Mouse (Mus musculus) lung, embryonic 14.5 days (tissue): ENCODE measurements around the gene Lhpp. TPM values are rescaled to one million over a fixed set of nuclear protein-coding genes. Genes with fewer than 3 reads are reported as not detected.
A peak's percentile ranks its signal among the peaks of the same experiment; 100 is the strongest.

Experiments
- ATAC-seq: fragments of 200-750 bp; cut with Nextera tagmentation; 2 replicates; pipeline ENCODE4 v1.8.0; 2017; ENCODE audit warnings: mild to moderate bottlenecking, moderate TSS enrichment, moderate library complexity; ENCODE audit not compliant: insufficient read depth
- DNase-seq: peaks from one replicate; pipeline ENCODE4 v3.0.0-alpha.2; 2015
- H3K27ac ChIP-seq: fragments of 300-500 bp; sonication (generic); 2 replicates; pipeline ENCODE4 v1.5.1; 2014; ENCODE audit warnings: low read depth, mild to moderate bottlenecking, moderate library complexity
- H3K27me3 ChIP-seq: fragments of 300-500 bp; sonication (generic); 2 replicates; pipeline ENCODE4 v1.6.1; 2014; ENCODE audit warnings: low read length, control low read depth; ENCODE audit not compliant: insufficient read depth
- H3K36me3 ChIP-seq: fragments of 300-500 bp; sonication (generic); 2 replicates; pipeline ENCODE4 v1.6.1; 2014; ENCODE audit warnings: control low read depth; ENCODE audit not compliant: insufficient read depth
- H3K4me1 ChIP-seq: fragments of 300-500 bp; sonication (generic); 2 replicates; pipeline ENCODE4 v1.6.1; 2014; ENCODE audit warnings: antibody characterized with exemption, control low read depth; ENCODE audit not compliant: insufficient read depth
- H3K4me2 ChIP-seq: fragments of 300-500 bp; sonication (generic); 2 replicates; pipeline ENCODE4 v1.6.1; 2014; ENCODE audit warnings: mild to moderate bottlenecking
- H3K4me3 ChIP-seq: fragments of 300-500 bp; sonication (generic); 2 replicates; pipeline ENCODE4 v1.5.1; 2014; ENCODE audit warnings: low read depth, low read length
- H3K9ac ChIP-seq: fragments of 300-500 bp; sonication (generic); 2 replicates; pipeline ENCODE4 v1.6.1; 2014
- H3K9me3 ChIP-seq: fragments of 300-500 bp; sonication (generic); 2 replicates; pipeline ENCODE4 v1.6.1; 2016; ENCODE audit warnings: low read depth, low read length, control low read depth
- CTCF ChIP-seq: IDR thresholded peaks from 2 replicates; pipeline ENCODE4 v1.5.1; 2016; ENCODE audit warnings: antibody characterized with exemption, low read depth
- WGBS: fragments of 180-500 bp; shearing (Covaris S2); extraction: QIAGEN DNeasy Blood & Tissue Kit; methylation state at CpG from one replicate; pipeline ENCODE4 v1.1.7; 2014; 5-methylcytosine and 5-hydroxymethylcytosine counted together
- polyA plus RNA-seq: library from polyadenylated mRNA; unstranded; fragments of >200 nt; fragmentation: Nextera tagmentation; extraction: Ambion mirVana; gene quantifications from 2 replicates; pipeline ENCODE4 v1.2.1, GENCODE M21; 2014

Lhpp gene
- polyA plus RNA-seq, 1 experiment from 2014 or later = 22.8 TPM

GRCm38 (mm10) chr7:132731558-132731957, 121.1 kb downstream of the Lhpp start:
- Histone ChIP-seq H3K4me2 (no peak overlapping the region), H3K27me3 (no peaks in the 10 kb centered on the region), H3K9me3 (no peaks in the 10 kb centered on the region), H3K9ac (no peak overlapping the region; the same call in 1 of the 2 replicates), H3K27ac (peak overlapping the region; percentile 58; the same call in 1 of the 2 replicates), H3K36me3 (0 out of 2 replicates have a peak, but pooled peaks cover 3% of the 10 kb centered on the region), H3K4me1 (peaks cover 9% of the 10 kb centered on the region), H3K4me3 (no peak overlapping the region)
- DNase-seq (no peak), ATAC-seq (no peak)
- no peak for TF ChIP-seq CTCF
- 72% methylated on average over 6 of the region's 6 CpGs for WGBS

DNA sequence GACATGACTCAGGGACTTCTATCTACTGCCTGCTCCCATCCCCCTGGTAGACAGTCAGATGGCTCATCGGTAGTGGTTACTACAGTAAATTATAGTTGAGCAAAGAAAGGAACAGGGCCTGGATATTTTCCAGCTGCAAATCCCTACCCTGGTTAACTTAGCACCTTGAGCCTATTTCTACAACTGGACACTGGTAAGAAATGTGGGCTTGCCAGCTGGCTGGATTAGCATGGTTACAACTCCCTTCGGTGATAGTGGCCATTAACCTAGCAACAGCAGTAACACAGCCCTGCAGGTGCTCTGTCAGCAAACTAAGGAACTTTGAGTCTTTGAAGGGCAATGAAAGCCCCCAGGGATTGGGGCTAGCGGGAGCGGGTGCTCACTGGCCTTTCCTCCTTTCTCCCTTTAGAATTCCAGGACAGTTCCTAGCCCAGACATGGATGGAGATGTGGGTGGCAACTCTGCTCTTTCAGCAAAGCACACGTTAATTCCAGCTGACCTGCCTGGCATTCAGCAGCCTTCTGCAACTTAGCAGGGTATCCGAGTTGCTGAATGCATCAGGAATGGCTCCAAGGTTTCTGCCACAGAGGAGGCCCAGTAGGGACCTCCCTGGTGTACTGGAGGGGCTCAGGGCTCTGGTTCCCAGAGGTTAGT, 121.8 kb downstream of the Lhpp start:
- Histone ChIP-seq H3K36me3 (0 out of 2 replicates have a peak, but pooled peaks cover 3% of the 10 kb centered on the region), H3K27ac (no peak overlapping the region), H3K4me1 (peaks cover 9% of the 10 kb centered on the region), H3K4me2 (no peak overlapping the region), H3K9ac (no peak overlapping the region), H3K9me3 (no peaks in the 10 kb centered on the region), H3K4me3 (no peak overlapping the region), H3K27me3 (no peaks in the 10 kb centered on the region)
- no peak for DNase-seq
- WGBS = 82% methylated on average over 6 of the region's 6 CpGs
- no peak for ATAC-seq
- no peak for TF ChIP-seq CTCF

DNA sequence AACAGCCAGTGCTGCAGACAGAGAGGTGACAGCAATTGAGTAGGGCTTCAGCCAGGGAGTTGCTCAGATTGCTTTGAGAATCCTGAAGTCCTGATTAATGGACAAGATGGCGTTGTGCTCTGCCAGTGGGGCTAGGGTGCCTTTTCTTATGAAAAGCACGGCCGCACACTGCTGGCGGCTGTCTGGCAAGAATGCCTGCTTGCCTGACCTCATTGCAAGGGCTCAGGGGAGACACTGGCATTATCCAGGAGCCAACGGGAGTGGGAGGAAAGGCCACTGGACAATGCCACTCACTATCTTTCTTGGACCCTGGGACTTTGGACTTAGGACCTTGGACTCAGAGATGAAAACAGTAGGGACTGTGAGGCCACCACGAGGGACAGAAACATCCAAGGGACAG, 123.1 kb downstream of the Lhpp start:
- no peak overlapping the region for H3K9ac ChIP-seq
- H3K27me3 ChIP-seq = no peaks in the 10 kb centered on the region
- no peak overlapping the region for H3K27ac ChIP-seq
- peaks cover 9% of the 10 kb centered on the region for H3K4me1 ChIP-seq
- H3K36me3 ChIP-seq = no peaks in the 10 kb centered on the region
- no peak for ATAC-seq
- TF ChIP-seq CTCF = no peak
- DNase-seq = no peak
- H3K4me2 ChIP-seq = no peak overlapping the region
- no peaks in the 10 kb centered on the region for H3K9me3 ChIP-seq
- 82% methylated on average over 6 of the region's 6 CpGs for WGBS
- no peak overlapping the region for H3K4me3 ChIP-seq

DNA sequence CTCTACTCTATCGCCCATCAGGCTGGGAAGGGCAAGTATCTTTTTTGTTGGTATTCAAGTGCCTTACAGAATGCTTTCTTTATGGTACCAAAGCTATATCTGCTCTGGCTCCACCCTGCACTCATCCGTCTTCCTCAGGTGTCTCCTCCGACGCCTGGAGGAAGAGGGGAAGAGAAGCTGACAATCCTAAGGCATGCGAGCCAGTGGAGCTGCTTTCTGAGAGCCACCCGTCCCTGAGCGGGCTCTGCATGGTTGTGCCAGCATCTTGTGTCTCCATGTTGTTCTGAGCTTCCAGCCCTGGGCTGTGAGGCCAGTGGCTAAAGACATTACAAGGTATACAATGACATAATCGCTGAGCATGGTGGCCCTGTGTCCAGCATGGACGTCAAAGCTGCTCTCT, 123.8 kb downstream of the Lhpp start:
- H3K36me3 ChIP-seq = no peaks in the 10 kb centered on the region

DNA sequence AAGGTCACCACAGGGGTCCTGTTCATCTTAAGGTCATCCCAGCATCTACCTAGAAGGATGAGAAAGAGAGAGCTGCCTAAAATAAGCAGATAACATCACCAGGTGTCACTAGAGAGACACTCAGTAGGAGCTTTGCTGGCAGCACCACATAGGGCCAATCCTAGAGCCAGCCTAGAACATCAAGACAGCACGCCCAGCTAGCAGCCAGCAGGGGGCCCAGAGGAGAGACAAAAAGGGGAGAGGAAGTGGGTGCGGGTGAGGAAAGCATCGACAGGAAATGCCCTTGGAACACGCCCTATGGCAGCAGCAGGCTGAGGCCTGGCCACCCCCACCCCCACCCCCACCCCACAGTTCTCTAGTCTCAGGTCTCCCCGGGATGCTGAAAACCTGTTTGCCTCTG, 124.7 kb downstream of the Lhpp start:
- peak; percentile 69 for TF ChIP-seq CTCF
- H3K27me3 ChIP-seq = no peaks in the 10 kb centered on the region
- peaks cover 9% of the 10 kb centered on the region for H3K4me1 ChIP-seq
- no peak overlapping the region for H3K9ac ChIP-seq
- ATAC-seq (peak; percentile 48), DNase-seq (peak; percentile 71)
- no peak overlapping the region for H3K4me3 ChIP-seq
- H3K36me3 ChIP-seq = no peaks in the 10 kb centered on the region
- no peak overlapping the region for H3K4me2 ChIP-seq
- WGBS = 29% methylated on average over 5 of the region's 5 CpGs
- peak overlapping the region; percentile 83; the same call in 1 of the 2 replicates for H3K27ac ChIP-seq
- no peaks in the 10 kb centered on the region for H3K9me3 ChIP-seq

More for the DNA sequence above, 123.8 kb downstream of the Lhpp start:
- peaks cover 9% of the 10 kb centered on the region for H3K4me1 ChIP-seq
- DNase-seq = no peak
- 71% methylated on average over 9 of the region's 9 CpGs for WGBS
- no peak overlapping the region for H3K9ac ChIP-seq
- H3K27ac ChIP-seq = no peak overlapping the region
- ATAC-seq = no peak
- H3K4me2 ChIP-seq = no peak overlapping the region
- no peak for TF ChIP-seq CTCF
- H3K27me3 ChIP-seq = no peaks in the 10 kb centered on the region
- no peak overlapping the region for H3K4me3 ChIP-seq
- no peaks in the 10 kb centered on the region for H3K9me3 ChIP-seq

DNA sequence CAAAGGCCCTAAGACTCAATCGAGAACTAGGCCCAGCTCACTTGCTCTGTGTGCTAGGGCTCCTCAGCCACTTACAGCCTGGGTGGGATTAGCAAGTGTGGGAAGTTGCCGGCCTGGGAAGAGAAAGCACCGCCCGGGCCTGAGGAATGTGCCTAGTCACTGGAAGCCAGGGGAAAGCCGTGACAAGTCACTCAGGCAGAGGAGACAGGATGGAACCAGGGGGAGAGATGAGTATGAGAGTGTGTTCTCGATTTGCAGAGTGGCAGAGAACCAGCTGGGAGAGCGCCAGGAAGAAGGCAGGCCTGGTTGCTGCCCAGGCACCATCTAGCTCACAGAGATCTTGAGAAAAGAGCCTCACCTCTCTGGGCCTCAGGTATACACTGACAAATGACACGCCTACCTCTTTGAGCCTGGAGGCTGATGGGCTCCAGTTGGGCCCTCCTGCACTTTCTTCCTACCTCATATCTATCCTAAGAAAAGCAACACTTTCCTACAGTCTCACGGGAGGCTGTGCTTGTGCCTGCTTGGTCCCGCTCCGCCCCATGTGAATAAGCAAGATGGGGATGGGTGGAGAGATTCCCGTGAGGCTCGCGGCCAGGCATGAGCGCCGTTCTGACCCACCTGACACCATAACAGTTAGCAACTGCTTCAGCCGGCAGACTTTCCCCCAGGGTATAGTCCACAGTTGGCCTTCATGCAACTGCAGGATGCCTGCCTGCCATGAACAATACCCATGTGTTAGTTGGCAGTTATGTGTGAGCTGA, 125.8 kb downstream of the Lhpp start:
- no peak overlapping the region for H3K4me2 ChIP-seq
- H3K4me1 ChIP-seq = peaks cover 9% of the 10 kb centered on the region
- 50% methylated on average over 17 of the region's 17 CpGs for WGBS
- H3K36me3 ChIP-seq = 0 out of 2 replicates have a peak, but pooled peaks cover 3% of the 10 kb centered on the region
- no peak for TF ChIP-seq CTCF
- peak; percentile 42; the same call in 1 of the 2 replicates for ATAC-seq
- H3K9me3 ChIP-seq = no peaks in the 10 kb centered on the region
- no peak overlapping the region for H3K4me3 ChIP-seq
- H3K27ac ChIP-seq = peak overlapping the region; percentile 83
- H3K27me3 ChIP-seq = no peaks in the 10 kb centered on the region
- H3K9ac ChIP-seq = no peak overlapping the region
- DNase-seq = peak; percentile 63

GRCm38 (mm10) chr7:132738844-132739243, 128.4 kb downstream of the Lhpp start:
- 88% methylated on average over 6 of the region's 6 CpGs for WGBS
- Histone ChIP-seq H3K27me3 (no peaks in the 10 kb centered on the region), H3K36me3 (0 out of 2 replicates have a peak, but pooled peaks cover 6% of the 10 kb centered on the region), H3K4me1 (peaks cover 7% of the 10 kb centered on the region), H3K27ac (no peak overlapping the region), H3K9ac (no peak overlapping the region), H3K4me2 (no peak overlapping the region), H3K9me3 (no peaks in the 10 kb centered on the region), H3K4me3 (no peak overlapping the region)
- DNase-seq (no peak), ATAC-seq (no peak)
- no peak for TF ChIP-seq CTCF
